Mouse (Mus musculus) embryonic fibroblast, embryonic 13.5 days (primary cell): Measurements from ENCODE around the gene Plcl1.

Source experiments
- CTCF ChIP-seq: IDR thresholded peaks from 2 replicates; pipeline ENCODE4 v1.5.1; 2011; ENCODE audit warnings: mild to moderate bottlenecking, control low read depth, low read length, moderate library complexity, borderline replicate concordance; ENCODE audit not compliant: insufficient read depth
- POLR2A ChIP-seq: IDR thresholded peaks from 2 replicates; pipeline ENCODE4 v1.6.1; 2011; ENCODE audit warnings: low read depth, mild to moderate bottlenecking, control low read depth, low read length, moderate library complexity

GRCm38 (mm10) chr1:55488261-55488660 lies 82.5 kb downstream of the Plcl1 start:
- TF ChIP-seq CTCF, result no peak
- no peak for TF ChIP-seq POLR2A
